Mouse (Mus musculus): ENCODE results near the gene Grin1.

DNA sequence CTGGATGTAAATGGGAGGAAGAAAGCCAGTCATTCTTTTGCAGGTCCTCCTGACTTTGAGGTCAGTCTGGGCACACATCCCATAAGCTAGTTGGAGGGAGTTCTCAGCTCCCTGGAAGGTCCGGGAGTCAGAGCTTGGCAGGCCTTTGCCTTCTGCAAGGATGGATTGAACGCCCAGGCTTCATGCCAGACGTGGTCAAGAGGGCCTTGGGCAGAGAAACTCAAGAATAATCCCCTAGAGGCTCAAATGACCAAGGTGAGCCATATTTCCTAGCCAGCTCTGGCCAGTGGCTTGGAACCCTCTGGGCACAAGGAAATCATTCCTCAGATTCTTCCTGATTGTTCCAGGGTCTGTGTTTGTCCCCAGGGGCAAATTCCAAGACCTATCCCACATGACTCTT is 54.1 kb downstream of the Grin1 start:
- TF ChIP-seq CTCF (IDR thresholded peaks at IDR 0.05; ENCODE audit: insufficient read depth, low read length) (no peak), POLR2A (IDR thresholded peaks at IDR 0.05; ENCODE audit: borderline replicate concordance, extremely low read depth, low read depth, low read length) (no peak)

Data from lung, adult 2 months (tissue).